Mouse (Mus musculus) MEL (cell line): ENCODE measurements at regions not wholly inside any gene's neighbourhood (a gene's known extent, or its start where the extent isn't known, plus 50 kb on each side); places are given as distances from the start of the nearest gene placed in this dataset.

ENCODE experiments used
- DNase-seq: peaks from one replicate; pipeline ENCODE4 v3.0.0; 2011; ENCODE audit warnings: low read depth, low spot score
- H3K27ac ChIP-seq: 2 replicates; pipeline ENCODE4 v1.5.1; 2012; ENCODE audit warnings: low read depth, mild to moderate bottlenecking, control low read depth, low read length, moderate library complexity; ENCODE audit not compliant: control insufficient read depth
- H3K27me3 ChIP-seq, 2 experiments: fragments of 150-350 bp in 1 of 2; sonication (generic) in 1 of 2; 2 replicates each; pipeline ENCODE4 v1.6.1; 2012; ENCODE audit warnings: low read length in 2 of 2, mild to moderate bottlenecking in 2 of 2, improper control_type of control experiment in 1 of 2, moderate library complexity in 1 of 2; ENCODE audit not compliant: insufficient read depth in 2 of 2, control insufficient read depth in 1 of 2
- H3K36me3 ChIP-seq, 2 experiments: 2 replicates each; pipeline ENCODE4 v1.6.1; 2012 to 2014; ENCODE audit warnings: low read length in 2 of 2, improper control_type of control experiment in 1 of 2, inconsistent platforms in 1 of 2, mild to moderate bottlenecking in 1 of 2; ENCODE audit not compliant: insufficient read depth in 2 of 2, control insufficient read depth in 1 of 2
- H3K4me1 ChIP-seq, 2 experiments: fragments of 150-350 bp in 1 of 2; sonication (generic) in 1 of 2; 2 replicates each; pipeline ENCODE4 v1.6.1; 2012; ENCODE audit warnings: low read length in 2 of 2, improper control_type of control experiment in 1 of 2, mild to moderate bottlenecking in 1 of 2; ENCODE audit not compliant: insufficient read depth in 2 of 2, control insufficient read depth in 1 of 2
- H3K4me3 ChIP-seq, 2 experiments: fragments of 150-350 bp in 1 of 2; sonication (generic) in 1 of 2; 2 replicates each; pipeline ENCODE4 v1.5.1; 2012; ENCODE audit warnings: low read depth in 2 of 2, low read length in 2 of 2, mild to moderate bottlenecking in 2 of 2, moderate library complexity in 2 of 2, control low read depth in 1 of 2, improper control_type of control experiment in 1 of 2; ENCODE audit not compliant: control insufficient read depth in 1 of 2, insufficient read depth in 1 of 2
- H3K79me2 ChIP-seq: 2 replicates; pipeline ENCODE4 v1.6.1; 2012; ENCODE audit warnings: mild to moderate bottlenecking, low read length, moderate library complexity; ENCODE audit not compliant: control insufficient read depth, poor library complexity, insufficient read depth
- H3K9ac ChIP-seq: 2 replicates; pipeline ENCODE4 v1.6.1; 2012; ENCODE audit warnings: low read depth, mild to moderate bottlenecking, control low read depth, low read length, moderate library complexity; ENCODE audit not compliant: control insufficient read depth, poor library complexity, severe bottlenecking
- H3K9me3 ChIP-seq: fragments of 150-350 bp; sonication (generic); replicated peaks from 2 replicates; pipeline ENCODE4 v1.6.1; 2012; ENCODE audit warnings: mild to moderate bottlenecking, low read length, improper control_type of control experiment, moderate library complexity; ENCODE audit not compliant: insufficient read depth
- CHD1 ChIP-seq: IDR thresholded peaks from 2 replicates; pipeline ENCODE4 v1.6.1; 2012; ENCODE audit warnings: low read depth, mild to moderate bottlenecking, inconsistent platforms, low read length, improper control_type of control experiment
- EP300 ChIP-seq, 2 experiments: IDR thresholded peaks; 2 replicates each; pipeline ENCODE4 v1.6.1; 2011; ENCODE audit warnings: improper control_type of control experiment in 2 of 2, low read length in 2 of 2, low read depth in 1 of 2, mild to moderate bottlenecking in 1 of 2
- ETS1 ChIP-seq: IDR thresholded peaks from 2 replicates; pipeline ENCODE4 v1.6.1; 2012; ENCODE audit warnings: low read depth, mild to moderate bottlenecking, inconsistent platforms, low read length, improper control_type of control experiment, moderate library complexity
- GABPA ChIP-seq: IDR thresholded peaks from 2 replicates; pipeline ENCODE4 v1.6.1; 2012; ENCODE audit warnings: low read depth, mild to moderate bottlenecking, inconsistent platforms, low read length, improper control_type of control experiment, moderate library complexity
- HCFC1 ChIP-seq: IDR thresholded peaks from 2 replicates; pipeline ENCODE4 v1.6.1; 2012; ENCODE audit warnings: low read depth, mild to moderate bottlenecking, inconsistent platforms, low read length, improper control_type of control experiment, moderate library complexity
- JUND ChIP-seq: IDR thresholded peaks from 2 replicates; pipeline ENCODE4 v1.6.1; 2011; ENCODE audit warnings: low read depth, mild to moderate bottlenecking, improper control_type of control experiment, low read length
- KAT2A ChIP-seq: conservative IDR thresholded peaks from 2 replicates; pipeline ENCODE4 v1.6.1; 2012; ENCODE audit warnings: low read depth, low read length, improper control_type of control experiment, inconsistent platforms
- MAZ ChIP-seq: IDR thresholded peaks from 2 replicates; pipeline ENCODE4 v1.6.1; 2012; ENCODE audit warnings: low read depth, mild to moderate bottlenecking, inconsistent platforms, low read length, improper control_type of control experiment
- MEF2A ChIP-seq: IDR thresholded peaks from 2 replicates; pipeline ENCODE4 v1.6.1; 2014; ENCODE audit warnings: low read depth, mild to moderate bottlenecking, inconsistent platforms, low read length, improper control_type of control experiment; ENCODE audit not compliant: poor library complexity, insufficient replicate concordance, severe bottlenecking; ENCODE audit errors: extremely low read depth
- MYB ChIP-seq: IDR thresholded peaks from 2 replicates; pipeline ENCODE4 v1.6.1; 2011; ENCODE audit warnings: mild to moderate bottlenecking, low read depth, low read length, improper control_type of control experiment
- NRF1 ChIP-seq: IDR thresholded peaks from 2 replicates; pipeline ENCODE4 v1.6.1; 2014; ENCODE audit warnings: low read depth, mild to moderate bottlenecking, inconsistent platforms, low read length, improper control_type of control experiment, moderate library complexity; ENCODE audit not compliant: poor library complexity, insufficient read depth, severe bottlenecking
- POLR2A ChIP-seq, 2 experiments: IDR thresholded peaks; 2 replicates each; pipeline ENCODE4 v1.6.1; 2011 to 2012; ENCODE audit warnings: low read length in 2 of 2, mild to moderate bottlenecking in 2 of 2, control low read depth in 1 of 2, improper control_type of control experiment in 1 of 2, low read depth in 1 of 2, moderate library complexity in 1 of 2; ENCODE audit not compliant: control insufficient read depth in 1 of 2, insufficient read depth in 1 of 2, poor library complexity in 1 of 2
- POLR2AphosphoS2 ChIP-seq: IDR thresholded peaks from 2 replicates; pipeline ENCODE4 v1.6.1; 2011; ENCODE audit warnings: low read length, improper control_type of control experiment
- RCOR1 ChIP-seq: IDR thresholded peaks from 2 replicates; pipeline ENCODE4 v1.6.1; 2012; ENCODE audit warnings: low read depth, mild to moderate bottlenecking, inconsistent platforms, low read length, improper control_type of control experiment
- SIN3A ChIP-seq: IDR thresholded peaks from 2 replicates; pipeline ENCODE4 v1.6.1; 2012; ENCODE audit warnings: low read length, improper control_type of control experiment, inconsistent platforms
- TAL1 ChIP-seq: IDR thresholded peaks from 2 replicates; pipeline ENCODE4 v1.6.1; 2012; ENCODE audit warnings: mild to moderate bottlenecking, inconsistent platforms, low read length, moderate library complexity, mixed read lengths
- TCF12 ChIP-seq: IDR thresholded peaks from 2 replicates; pipeline ENCODE4 v1.6.1; 2014; ENCODE audit warnings: low read depth, mild to moderate bottlenecking, inconsistent platforms, low read length, improper control_type of control experiment, moderate library complexity
- ZNF384 ChIP-seq: IDR thresholded peaks from 2 replicates; pipeline ENCODE4 v1.6.1; 2012; ENCODE audit warnings: low read depth, mild to moderate bottlenecking, inconsistent platforms, low read length, improper control_type of control experiment

GRCm38 (mm10) chr1:77229561-77229960, 285.3 kb downstream of the Epha4 start:
- H3K27ac ChIP-seq, result no peak overlapping the region
- H3K27me3 ChIP-seq, result no peaks in the 10 kb centered on the region
- no peak for DNase-seq
- TF ChIP-seq NRF1, result no peak
- TF ChIP-seq POLR2AphosphoS2, result no peak
- TF ChIP-seq MEF2A, result no peak
- TF ChIP-seq ETS1, result no peak
- no peak for TF ChIP-seq ZNF384
- no peak for TF ChIP-seq KAT2A
- H3K9ac ChIP-seq, result no peak overlapping the region
- H3K4me1 ChIP-seq, result no peaks in the 10 kb centered on the region
- H3K9me3 ChIP-seq, result no peaks in the 10 kb centered on the region
- H3K4me3 ChIP-seq, result no peak overlapping the region
- H3K36me3 ChIP-seq, result no peaks in the 10 kb centered on the region
- no peaks in the 10 kb centered on the region for H3K79me2 ChIP-seq

- H3K9ac ChIP-seq, result no peak overlapping the region
- no peaks in the 10 kb centered on the region for H3K79me2 ChIP-seq
- DNase-seq, result no peak
- H3K9me3 ChIP-seq, result no peaks in the 10 kb centered on the region
- TF ChIP-seq CHD1, result no peak
- TF ChIP-seq SIN3A, result no peak
- TF ChIP-seq RCOR1, result no peak
- TF ChIP-seq NRF1, result no peak
- no peak for TF ChIP-seq MAZ
- no peak for TF ChIP-seq GABPA
- TF ChIP-seq TAL1, result no peak
- TF ChIP-seq EP300 (IDR thresholded peaks at IDR 0.05; ENCODE audit: low read depth in 1 of 2, low read length in 2 of 2), result no peak
- TF ChIP-seq TCF12, result no peak
- TF ChIP-seq POLR2A (IDR thresholded peaks at IDR 0.05; ENCODE audit: control insufficient read depth in 1 of 2, insufficient read depth in 1 of 2, low read depth in 1 of 2, low read length in 2 of 2, poor library complexity in 1 of 2), result no peak
- no peak for TF ChIP-seq POLR2AphosphoS2
- no peak for TF ChIP-seq HCFC1
- TF ChIP-seq, all 39 proteins: peak for 0
- no peaks in the 10 kb centered on the region for H3K27me3 ChIP-seq
- H3K4me1 ChIP-seq, result no peaks in the 10 kb centered on the region
- H3K36me3 ChIP-seq, result no peaks in the 10 kb centered on the region
- no peak overlapping the region for H3K4me3 ChIP-seq
- no peak overlapping the region for H3K27ac ChIP-seq
Observed at GRCm38 (mm10) chr1:77233010-77233409, 281.9 kb downstream of the Epha4 start.

GRCm38 (mm10) chr1:77244642-77245041, 270.2 kb downstream of the Epha4 start:
- Histone ChIP-seq H3K27ac (no peak overlapping the region), H3K4me3 (no peak overlapping the region), H3K9me3 (no peaks in the 10 kb centered on the region), H3K79me2 (no peaks in the 10 kb centered on the region)
- TF ChIP-seq MYB (no peak), CHD1 (no peak), ETS1 (no peak), JUND (no peak)
- TF ChIP-seq, all 39 proteins: peak for 0
- Histone ChIP-seq H3K36me3 (no peaks in the 10 kb centered on the region), H3K27me3 (no peaks in the 10 kb centered on the region), H3K4me1 (no peaks in the 10 kb centered on the region), H3K9ac (no peak overlapping the region)
- no peak for DNase-seq
